Mouse (Mus musculus): ENCODE measurements around the gene Epb41l1.

Epb41l1 gene

DNA sequence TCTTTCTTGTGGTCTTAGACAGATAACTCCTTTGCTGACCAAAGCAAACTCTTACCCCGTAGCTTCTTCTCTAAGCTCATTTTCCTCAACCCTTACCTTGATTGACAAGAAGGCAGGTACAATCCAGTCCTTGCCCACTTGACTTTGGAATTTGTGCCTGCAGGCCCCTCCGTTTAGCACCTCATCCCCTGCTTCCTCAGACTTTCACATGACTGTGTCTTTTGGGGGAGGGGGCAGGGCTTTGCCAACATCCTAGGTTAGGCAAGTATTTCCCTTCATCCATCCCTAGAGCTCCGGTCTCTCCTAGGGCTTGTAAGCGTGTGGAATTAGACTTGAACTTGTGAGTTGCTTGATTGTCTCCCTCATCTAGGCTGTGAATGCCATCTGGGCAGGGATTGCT, 3.0 kb downstream of the Epb41l1 start:
- no peak for DNase-seq (ENCODE audit: low read depth, low spot score)

DNA sequence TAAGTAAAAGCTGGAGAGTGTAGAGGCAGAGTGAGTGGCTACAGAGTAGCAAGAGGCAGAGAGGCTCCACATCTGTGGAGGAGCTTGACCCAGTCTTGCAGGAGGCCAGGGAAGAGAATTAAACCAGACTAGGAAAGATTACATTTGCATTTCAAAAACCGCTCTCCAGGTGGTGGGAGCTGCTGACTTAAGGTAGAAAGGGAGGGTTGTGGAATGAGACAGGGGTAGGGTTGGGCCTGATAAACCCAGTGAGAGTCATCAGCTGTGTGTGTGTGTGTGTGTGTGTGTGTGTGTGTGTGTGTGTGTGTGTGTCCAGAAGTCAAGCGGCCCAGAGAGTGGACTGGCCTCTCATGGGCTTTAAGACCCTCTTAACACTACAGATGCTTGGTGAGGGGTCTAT, 4.9 kb downstream of the Epb41l1 start:
- DNase-seq (ENCODE audit: low read depth, low spot score), result no peak

DNA sequence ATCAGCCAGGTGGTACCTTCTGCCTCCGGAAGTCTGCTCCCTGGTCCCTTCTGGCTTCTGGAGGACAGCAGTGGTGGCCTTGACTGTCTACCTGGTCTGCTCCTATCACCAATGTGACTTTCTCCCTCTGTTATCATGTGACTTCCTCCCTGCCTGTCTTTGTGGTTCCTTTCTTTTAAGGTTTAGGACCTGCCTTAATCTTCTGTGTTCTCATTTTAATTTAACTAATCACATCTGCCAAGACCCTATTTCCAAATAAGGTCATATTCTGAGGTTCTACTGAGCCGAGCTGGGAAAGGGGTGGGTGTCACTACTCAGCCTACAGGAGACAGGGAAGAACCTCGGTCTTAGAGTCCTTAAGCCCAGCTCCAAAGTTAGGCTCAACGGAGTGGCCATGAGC, 5.4 kb downstream of the Epb41l1 start:
- no peak for DNase-seq (ENCODE audit: low read depth, low spot score)

DNA sequence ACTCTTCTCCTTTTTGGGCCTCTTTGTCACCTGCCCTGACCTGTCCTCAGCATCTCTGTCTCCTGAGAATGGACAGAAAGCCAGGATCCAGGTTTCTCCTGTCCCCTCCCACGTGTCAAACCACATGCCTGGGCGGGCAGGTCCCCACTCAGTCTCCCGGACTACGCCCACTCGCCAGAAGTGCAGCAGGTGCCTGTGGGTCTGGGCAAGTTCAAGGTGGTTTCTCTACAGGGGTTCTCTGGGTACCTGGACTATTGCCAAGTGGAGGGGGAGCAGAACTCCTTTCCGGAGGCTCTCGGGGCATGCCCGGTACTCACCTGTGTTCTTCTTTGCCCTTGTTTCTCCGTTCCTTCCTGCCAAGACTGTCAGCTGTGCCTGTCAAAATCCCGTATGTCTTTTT, 9.1 kb downstream of the Epb41l1 start:
- DNase-seq (ENCODE audit: low read depth, low spot score), result no peak

DNA sequence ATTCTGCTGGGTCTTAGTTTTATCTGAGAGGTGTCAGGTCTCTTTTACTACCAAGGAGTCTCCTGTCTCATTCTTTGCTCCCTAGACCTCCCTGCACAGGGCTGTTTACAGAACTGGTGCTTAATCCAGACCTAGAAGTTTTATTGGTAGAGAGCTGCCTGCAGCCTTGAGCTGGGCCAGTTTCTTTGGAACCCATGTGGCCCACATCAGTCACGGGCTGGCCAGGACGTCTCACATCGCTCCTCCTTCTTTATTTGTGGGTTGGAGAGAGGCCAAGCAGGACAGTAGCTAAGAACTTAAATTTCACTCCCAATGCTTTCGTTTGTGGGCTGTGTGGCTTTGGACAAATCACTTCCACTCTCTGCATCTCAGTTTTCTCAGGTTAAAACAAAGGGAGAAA, 9.6 kb downstream of the Epb41l1 start:
- DNase-seq (ENCODE audit: low read depth, low spot score), result peak; percentile 93

DNA sequence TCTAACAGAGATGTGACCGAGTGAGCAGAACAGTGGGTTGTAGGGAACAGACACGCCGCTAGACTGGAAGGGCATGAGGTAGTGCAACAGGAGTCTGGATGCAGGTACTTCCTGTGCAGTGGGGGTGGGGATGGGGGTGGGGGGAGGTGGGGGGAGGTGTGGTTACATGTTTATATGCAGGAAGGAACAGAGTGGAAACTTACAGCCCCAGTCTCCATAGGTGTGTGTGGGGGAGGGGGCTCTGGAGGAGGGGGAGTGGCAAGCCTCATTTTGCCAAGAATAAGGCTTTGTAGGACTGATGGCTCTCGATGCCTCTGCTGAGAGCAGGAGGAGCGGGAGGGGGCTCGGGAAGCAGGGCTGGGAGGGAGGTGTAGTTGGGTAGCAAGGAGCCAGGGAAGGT, 10.7 kb downstream of the Epb41l1 start:
- DNase-seq (ENCODE audit: low read depth, low spot score), result no peak

DNA sequence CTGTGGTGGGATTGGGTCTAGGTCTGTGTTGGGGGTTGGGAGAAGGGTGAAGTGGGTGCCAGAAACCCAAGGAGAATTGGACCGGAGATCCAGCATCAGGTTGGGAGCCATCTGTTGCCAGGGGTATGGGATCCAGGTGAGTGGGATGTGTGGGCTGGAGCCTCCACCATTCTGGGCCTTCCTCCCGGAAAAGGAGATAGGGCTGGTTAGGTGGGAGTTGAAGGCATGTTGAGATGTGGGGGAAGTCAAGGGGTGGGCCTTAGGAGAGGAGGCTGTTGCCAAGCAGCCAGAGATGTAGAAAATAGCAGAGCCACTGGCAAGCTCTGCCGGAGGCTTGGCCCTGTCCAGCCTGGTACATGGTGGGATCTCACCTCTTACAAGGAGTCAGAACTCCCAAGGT, 11.4 kb downstream of the Epb41l1 start:
- no peak for DNase-seq (ENCODE audit: low read depth, low spot score)

DNA sequence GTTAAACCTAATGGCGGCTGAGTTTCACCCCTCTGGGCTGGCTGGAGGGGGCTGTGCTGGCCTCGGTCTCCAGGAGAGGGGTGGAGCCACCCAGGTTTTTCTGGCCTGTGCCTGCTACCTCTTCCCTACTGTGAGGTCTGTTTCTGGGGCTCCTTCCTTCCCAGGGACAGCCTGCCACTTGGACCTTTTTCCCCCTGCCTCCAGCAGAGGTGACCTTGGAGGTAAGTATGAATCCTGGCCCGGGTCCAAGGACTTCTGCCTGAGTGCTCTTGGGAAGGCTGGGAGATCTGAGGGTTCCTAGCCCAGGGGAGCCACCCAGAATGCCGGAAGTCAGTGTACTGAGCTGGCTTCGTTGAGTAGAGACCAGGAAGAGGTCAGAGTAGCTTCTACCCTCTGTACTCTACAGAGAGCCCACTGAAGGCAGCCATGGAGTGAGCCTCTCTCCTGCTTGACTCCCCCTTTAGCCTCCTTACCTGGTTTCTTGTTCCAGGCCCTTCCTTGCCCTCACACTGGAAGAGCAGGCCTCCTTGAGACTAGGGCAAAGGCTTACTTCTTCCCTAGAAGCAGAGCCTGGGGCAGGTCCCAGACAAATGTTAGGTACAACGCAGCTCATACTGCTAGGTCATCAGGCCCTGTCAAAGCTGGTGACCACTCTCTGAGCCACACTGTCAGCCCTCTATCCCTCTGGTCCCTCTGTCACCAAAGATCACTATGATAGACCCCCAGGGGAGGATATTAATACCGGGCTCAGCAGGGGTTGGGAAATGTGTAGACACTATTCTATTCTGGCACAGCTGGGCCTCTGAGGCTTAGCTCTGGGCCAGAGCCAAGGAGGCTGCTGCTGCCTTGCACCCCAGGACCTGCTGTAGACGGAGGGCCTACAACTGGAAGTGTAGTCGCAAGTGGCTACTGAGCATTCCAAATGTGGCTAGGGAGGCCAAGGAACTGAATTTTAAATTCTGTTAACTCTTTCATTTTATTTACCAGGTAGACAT, 12.5 kb downstream of the Epb41l1 start:
- no peak for DNase-seq (ENCODE audit: low read depth, low spot score)

DNA sequence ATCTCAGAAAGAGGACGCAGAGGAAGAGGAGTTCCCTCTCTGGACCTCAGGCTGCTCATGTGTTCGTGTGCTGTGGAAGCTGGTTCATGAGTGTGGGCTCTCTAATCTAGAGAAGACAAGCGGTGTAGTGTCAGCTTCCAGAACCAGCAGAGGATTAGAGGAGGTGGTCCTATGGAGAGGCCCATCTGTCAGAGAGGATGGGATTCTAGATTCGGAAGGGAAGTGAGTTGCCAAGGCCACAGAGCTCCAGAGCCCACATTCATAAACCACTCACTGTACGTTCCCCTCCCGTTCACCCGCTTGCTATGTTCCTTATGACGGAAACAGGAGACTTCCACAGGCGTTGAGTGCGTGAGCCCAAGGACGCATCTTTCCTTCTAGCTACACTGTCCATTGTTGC, 16.9 kb downstream of the Epb41l1 start:
- no peak for DNase-seq (ENCODE audit: low read depth, low spot score)

DNA sequence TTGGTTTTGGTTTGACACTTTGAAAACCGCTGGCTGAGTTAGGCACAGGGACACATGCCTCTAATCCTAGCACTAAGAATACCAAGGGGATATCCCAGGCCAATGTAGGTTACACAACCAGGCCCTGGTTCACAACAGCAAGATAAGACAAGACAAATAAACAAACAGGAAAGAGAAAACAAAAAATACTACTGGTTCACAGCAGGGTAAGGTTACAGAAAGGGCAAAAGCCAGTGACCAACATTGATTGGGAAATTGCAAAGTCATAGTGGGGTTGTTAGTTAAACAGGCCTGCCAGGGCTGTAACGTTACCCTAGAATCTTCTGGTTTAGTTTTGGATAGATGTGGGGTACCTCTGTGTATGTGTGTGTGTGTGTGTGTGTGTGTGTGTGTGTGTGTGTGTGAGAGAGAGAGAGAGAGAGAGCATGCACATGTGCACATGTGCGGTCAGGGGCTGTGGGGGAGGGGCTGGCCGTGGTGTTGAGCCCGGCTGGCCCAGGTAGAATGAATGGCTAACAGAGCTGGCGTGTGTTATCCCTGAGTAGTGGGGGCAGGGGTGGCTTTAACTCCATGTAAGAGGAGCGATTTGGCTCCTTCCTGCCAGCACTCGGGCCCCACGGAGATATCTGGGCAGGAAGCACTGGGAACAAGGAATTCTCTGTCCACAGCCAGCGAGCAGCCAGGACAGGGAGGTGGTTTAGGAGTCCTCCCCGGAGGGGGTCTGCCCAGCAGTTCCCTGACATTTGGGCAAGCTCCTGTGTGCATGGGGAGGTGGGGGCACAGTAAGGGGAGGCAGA, 19.2 kb downstream of the Epb41l1 start:
- DNase-seq (ENCODE audit: low read depth, low spot score), result no peak

DNA sequence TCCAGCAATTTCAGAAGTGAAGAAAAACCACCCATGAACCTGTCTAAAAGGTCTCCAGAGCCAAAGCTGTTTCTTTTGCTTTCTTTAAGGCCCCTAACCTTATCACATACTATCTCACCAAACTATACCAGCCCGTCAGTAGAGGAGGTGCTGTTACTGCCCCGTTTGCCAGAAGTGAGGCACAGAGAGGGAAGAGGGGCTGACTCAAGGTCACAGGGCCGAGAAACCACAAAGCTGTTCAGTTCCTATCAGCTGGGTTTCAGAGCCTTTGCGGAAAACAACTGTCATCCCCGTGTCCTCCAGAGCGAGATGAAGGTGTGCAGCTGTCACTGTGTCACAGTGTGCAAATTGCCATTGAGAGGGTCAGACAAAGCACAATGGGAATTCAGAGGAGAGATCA, 21.2 kb downstream of the Epb41l1 start:
- DNase-seq (ENCODE audit: low read depth, low spot score), result no peak

DNA sequence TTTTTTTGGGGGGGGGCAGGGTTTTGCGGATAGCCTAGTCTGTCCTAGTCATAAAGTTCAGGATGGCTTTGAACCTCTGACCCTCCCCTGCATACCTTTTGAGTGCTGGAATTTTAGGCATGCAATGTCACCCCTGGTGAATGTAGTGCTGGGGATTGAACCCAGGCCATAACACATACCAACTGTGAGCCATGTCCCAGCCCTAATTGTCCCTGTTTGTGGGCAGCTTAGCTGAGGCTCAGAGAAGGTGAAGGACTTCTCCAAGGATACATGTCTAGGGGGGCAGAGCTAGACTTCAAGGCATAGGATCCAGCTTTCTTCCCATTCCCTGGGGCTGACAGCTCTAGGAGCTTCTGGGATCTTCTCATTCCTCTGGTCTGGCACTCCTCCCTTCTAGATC, 22.6 kb downstream of the Epb41l1 start:
- no peak for DNase-seq (ENCODE audit: low read depth, low spot score)

DNA sequence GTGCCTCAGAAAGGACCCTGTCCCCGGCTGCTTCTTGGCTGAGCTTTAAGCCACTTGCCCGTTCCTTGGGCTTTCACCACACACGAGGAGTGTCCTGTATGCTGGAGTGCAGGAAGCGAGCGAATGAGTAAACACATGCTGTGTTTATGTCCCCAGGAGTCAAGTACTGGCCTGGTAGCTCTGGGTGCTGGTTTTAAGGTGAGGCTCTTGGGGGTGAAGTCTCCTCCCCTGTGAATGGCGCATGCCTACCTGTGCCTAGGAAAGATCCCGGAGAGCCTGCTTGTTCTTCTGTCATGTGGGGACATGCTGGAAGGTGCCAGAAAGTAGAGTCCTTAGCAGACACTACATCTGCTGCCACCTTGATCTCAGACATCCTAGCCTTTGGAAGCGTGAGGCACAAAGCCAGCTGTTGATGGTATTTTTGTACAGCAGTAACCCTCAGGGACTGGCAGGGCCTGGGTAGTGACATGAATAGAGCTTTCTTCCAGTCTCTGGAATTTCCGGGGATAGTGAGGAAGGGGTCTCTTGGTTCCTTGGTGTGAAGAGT, 25.9 kb downstream of the Epb41l1 start:
- DNase-seq (ENCODE audit: low read depth, low spot score), result no peak

DNA sequence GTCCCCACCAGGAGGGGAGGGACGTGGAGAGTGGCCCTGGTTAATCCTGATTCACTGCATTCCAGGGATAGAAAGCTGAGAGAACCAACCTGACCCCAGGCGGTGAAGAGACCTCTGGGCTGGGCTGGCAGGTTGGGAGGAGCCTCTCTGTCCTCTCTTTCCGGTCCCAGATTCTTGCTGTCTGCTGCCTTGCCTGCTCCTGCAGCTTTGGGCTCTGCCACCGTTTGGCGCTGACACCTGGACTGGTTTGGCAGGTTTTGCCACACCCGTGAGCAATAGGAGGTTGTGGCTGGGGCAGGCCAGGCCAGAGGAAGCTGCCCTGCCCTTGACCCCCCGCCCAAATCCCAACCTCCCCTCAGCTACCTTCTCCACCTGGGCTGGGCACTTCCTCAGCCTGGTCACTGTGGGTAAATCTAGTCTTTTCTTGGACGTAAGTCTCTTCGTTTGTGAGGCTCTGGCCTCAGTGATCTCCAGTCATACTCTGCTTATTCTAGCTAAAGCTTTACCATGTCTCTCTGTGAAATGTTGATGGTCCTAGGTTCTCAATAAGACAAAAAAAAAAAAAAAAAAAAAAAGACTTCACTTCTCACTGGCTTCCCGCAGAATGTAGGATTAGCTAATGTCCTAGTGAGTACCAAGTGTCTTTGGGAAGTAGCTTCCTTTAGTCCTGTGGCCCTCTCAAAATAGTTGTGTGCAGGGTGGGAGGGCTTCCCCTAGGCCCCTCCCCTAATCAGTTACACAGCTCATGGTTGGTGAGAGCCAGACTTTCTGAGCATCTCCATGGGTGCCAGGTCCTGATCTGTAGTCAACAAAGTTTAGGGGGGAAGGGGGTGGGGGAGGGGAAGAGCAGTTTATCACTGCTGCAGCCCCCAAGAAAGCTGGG, 26.9 kb downstream of the Epb41l1 start:
- DNase-seq (ENCODE audit: low read depth, low spot score), result no peak

DNA sequence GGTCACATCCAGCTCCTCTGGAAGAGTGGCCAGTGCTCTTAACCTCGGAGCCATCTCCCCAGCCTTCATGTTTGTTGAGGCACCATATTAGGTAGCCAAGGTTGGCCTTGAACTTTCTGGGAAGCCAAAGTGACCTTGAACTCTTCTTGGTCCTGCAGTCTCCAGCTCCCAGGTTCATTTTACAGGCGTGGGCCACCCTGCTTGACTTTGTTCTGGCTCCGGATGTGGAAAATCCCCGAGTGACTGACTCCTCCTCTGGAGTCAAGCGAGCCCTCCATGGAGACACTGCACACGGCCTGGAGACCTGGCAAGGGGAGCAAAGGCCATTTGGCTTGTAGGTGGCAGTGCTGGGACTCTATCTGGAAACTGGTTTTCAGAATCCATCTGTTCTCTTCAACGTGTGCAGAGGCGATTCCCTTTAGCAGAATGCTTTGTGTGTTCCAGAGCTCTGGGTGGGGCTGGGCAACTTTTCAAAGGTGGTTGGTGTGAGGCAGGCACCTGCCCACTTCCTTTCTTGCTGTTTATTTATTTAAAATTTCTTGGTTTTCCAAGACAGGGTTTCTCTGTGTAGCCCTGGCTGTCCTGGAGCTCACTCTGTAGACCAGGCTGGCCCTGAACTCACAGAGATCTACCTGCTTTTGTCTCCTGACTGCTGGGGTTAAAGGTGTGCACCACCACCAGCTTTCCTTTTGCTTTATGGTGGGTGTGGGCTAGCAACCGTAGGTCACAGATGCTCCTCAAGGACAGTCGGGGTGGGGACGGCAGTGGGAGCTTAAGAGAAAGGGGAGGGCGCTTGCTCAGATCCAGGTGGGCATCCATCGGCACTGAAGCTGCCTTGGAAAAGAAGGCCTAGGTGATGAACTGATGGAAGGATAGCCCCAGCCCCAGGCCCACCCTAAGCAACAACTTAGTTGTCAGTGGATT, 30.8 kb downstream of the Epb41l1 start:
- DNase-seq (ENCODE audit: low read depth, low spot score), result no peak

DNA sequence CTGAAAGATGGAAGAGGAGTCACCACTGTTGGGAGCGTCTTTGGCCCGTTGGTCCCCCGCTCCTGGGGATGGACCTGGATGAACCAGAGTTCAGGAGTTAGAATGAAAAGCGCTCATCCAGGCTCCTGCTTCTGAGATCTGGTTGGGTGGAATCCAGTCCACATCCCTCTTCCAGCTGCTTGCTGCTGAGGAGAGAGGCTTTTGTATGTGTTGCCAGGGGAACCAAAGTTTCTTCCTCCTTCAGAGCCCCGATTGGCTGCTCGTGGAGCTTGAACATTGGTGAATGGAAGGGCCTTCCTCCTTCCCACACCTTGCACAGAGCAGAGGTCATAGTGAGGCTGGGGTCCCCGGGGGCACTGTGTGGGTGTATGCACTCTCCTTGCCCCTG, 31.4 kb downstream of the Epb41l1 start:
- DNase-seq (ENCODE audit: low read depth, low spot score), result no peak

DNA sequence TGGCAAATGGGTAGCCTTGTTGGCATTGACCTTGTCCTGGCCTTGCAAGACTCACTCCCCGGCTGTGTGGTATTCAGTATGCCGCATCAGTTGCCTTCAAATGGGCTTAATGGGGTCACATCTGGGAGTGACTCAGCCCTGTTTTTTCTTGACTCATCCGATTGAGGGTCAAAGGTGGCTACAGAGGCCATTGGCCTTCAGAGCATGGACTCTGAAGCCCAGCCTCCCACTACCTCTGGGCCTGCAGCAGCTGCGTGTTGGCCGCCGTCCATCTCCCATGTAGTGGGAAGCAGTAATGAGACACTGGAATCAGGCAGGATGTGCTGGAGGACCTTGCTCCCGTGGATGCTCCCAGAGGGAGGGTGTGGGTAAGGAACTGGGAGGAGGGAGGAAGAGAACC, 33.1 kb downstream of the Epb41l1 start:
- peak; percentile 97 for DNase-seq (ENCODE audit: low read depth, low spot score)

DNA sequence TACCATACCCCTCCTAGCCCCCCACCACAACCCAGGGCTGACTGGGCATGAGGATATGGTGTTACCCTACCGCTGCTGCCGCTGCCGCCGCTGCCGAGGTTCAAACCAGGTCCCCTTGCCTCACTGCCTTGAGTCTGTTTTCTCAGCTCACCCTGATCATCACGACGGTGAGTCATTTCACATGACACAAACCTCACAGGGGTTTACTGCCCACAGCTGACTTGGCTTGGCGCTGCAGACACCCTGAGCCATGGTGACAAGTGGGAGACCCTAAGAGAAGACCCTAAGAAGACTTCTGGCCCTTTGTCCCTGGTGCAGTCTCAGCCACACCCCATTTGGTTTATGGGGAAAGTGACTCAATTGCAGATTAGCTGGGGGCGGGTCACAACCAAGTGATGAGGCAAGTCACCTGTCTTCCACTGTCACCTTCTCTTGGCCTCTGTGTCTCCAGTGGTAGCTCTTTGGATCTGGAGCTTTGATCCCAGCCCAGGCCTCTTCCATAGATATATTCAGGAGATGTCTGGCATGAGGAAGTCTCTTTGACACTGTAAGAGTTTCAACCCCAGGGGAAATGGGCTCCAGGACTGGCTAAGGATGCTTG, 34.9 kb downstream of the Epb41l1 start:
- DNase-seq (ENCODE audit: low read depth, low spot score), result peak; percentile 61

DNA sequence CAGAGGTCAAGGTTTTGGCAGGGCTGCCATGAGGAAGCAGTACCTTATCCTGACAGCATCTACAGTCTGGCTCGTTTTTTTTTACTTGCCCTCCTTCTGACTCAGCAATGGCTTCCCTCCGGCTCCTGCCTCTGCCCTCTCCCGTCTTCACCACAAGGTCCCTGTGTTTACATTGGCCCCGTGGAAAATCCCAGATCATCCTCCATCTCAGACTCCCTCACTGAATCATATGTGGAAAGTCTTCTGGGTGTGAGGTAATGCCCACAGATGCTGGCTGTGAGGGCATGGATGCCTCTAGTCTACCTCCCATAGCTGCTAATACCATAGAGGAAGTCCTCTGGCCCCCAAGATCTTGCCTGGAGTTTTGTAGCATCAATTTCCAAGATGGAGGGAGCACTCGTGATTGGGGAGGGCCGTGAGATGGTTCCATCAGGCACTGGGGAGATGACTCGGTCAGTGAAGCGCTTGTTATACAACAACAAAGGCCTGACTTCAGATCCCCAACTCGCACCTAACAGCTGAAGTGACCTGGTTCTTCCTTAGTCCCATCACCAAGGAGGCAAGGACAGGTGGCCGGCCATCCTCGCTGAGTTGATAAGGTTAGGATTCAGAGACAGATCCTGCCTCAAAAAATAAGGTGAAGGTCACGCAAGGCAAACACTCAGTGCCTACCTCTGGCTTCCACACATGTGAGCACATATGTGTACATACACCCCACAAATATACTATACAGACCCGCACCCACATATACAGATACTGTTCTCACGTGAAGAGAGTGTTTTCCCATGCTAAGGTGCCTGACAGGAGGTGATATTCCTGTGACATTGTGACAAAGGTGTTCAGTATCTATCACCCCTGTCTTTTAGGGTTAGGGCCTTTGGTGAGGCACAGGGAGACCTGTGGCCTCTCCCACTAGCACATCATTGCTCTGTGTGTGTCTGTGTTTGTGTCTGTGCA, 36.0 kb downstream of the Epb41l1 start:
- peak; percentile 88 for DNase-seq (ENCODE audit: low read depth, low spot score)
